Mouse (Mus musculus): ENCODE results near the gene Gm6337. TPM values are rescaled to one million over a fixed set of nuclear protein-coding genes. Genes with fewer than 3 reads are reported as not detected.

Gm6337 gene
- polyA plus RNA-seq (2014; fragmentation: Illumina TruSeq; extraction: RNeasy Lipid Tissue Mini Kit (QIAGEN cat#74804); ENCODE audit: insufficient read depth, low read depth, low replicate concordance): not detected

DNA sequence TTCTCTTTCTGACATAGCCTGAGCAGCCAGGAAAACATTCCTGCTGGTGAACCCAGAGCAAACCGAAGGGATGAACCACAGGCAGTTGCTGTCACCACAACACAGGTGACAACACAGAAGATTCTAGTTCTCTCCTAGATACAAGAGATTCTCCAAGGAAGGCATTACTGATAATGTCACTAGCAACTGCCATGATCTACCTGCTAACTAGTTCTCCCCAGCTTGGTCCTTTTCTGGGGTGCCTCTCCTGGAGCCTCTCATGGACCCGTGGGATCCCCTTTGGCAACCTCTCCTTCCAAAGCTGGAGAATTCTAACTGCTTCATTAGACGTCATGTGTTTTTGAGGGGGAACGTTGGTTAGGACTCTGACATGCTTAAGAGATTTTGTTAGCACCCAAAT lies at the start of gene Gm6337:
TSS of gene Gm6337 (minus strand) at position 101 of the 400 bp plus-strand sequence.

DNA sequence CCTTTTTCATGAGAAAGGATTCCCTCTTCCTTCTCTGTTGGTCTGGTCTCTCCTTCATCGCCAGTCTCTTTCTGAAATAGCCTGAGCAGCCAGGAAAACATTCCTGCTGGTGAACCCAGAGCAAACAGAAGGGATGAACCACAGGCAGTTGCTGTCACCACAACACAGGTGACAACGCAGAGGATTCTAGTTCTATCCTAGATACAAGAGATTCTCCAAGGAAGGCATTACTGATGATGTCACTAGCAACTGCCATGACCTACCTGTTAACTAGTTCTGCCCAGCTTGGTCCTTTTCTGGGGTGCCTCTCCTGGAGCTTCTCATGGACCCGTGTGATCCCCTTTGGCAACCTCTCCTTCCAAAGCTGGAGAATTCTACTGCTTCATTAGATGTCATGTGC lies 35.8 kb upstream of the Gm6337 start, which contains the start of gene Gm8206:
TSS of gene Gm8206 (minus strand) at position 101 of the 400 bp plus-strand sequence.

Other genes starting within 250 kb of the Gm6337 start
- gene Gm3424, start 227.9 kb downstream of the Gm6337 start, polyA plus RNA-seq (2014; fragmentation: Illumina TruSeq; extraction: RNeasy Lipid Tissue Mini Kit (QIAGEN cat#74804); ENCODE audit: insufficient read depth, low read depth, low replicate concordance): not detected
- gene Gm8237, start 177.9 kb downstream of the Gm6337 start, polyA plus RNA-seq (2014; fragmentation: Illumina TruSeq; extraction: RNeasy Lipid Tissue Mini Kit (QIAGEN cat#74804); ENCODE audit: insufficient read depth, low read depth, low replicate concordance): 0.14 TPM
- 0.18 TPM for gene Gm3248, start 96.5 kb downstream of the Gm6337 start, polyA plus RNA-seq (2014; fragmentation: Illumina TruSeq; extraction: RNeasy Lipid Tissue Mini Kit (QIAGEN cat#74804); ENCODE audit: insufficient read depth, low read depth, low replicate concordance)
- gene Gm3453, start 79.1 kb downstream of the Gm6337 start, polyA plus RNA-seq (2014; fragmentation: Illumina TruSeq; extraction: RNeasy Lipid Tissue Mini Kit (QIAGEN cat#74804); ENCODE audit: insufficient read depth, low read depth, low replicate concordance): not detected
- gene Gm8206, start 35.7 kb upstream of the Gm6337 start, polyA plus RNA-seq (2014; fragmentation: Illumina TruSeq; extraction: RNeasy Lipid Tissue Mini Kit (QIAGEN cat#74804); ENCODE audit: insufficient read depth, low read depth, low replicate concordance): not detected
- gene Gm3468, start 50.4 kb upstream of the Gm6337 start, polyA plus RNA-seq (2014; fragmentation: Illumina TruSeq; extraction: RNeasy Lipid Tissue Mini Kit (QIAGEN cat#74804); ENCODE audit: insufficient read depth, low read depth, low replicate concordance): 0.15 TPM
- not detected for gene Gm3476, start 67.5 kb upstream of the Gm6337 start, polyA plus RNA-seq (2014; fragmentation: Illumina TruSeq; extraction: RNeasy Lipid Tissue Mini Kit (QIAGEN cat#74804); ENCODE audit: insufficient read depth, low read depth, low replicate concordance)
- not detected for gene Gm21560, start 161.0 kb upstream of the Gm6337 start, polyA plus RNA-seq (2014; fragmentation: Illumina TruSeq; extraction: RNeasy Lipid Tissue Mini Kit (QIAGEN cat#74804); ENCODE audit: insufficient read depth, low read depth, low replicate concordance)
- gene Gm3411, start 229.0 kb upstream of the Gm6337 start, polyA plus RNA-seq (2014; fragmentation: Illumina TruSeq; extraction: RNeasy Lipid Tissue Mini Kit (QIAGEN cat#74804); ENCODE audit: insufficient read depth, low read depth, low replicate concordance): not detected
- gene Gm21103, start 246.6 kb upstream of the Gm6337 start, polyA plus RNA-seq (2014; fragmentation: Illumina TruSeq; extraction: RNeasy Lipid Tissue Mini Kit (QIAGEN cat#74804); ENCODE audit: insufficient read depth, low read depth, low replicate concordance): not detected